Mouse (Mus musculus): ENCODE results near the gene Tenm2. TPM values are rescaled to one million over a fixed set of nuclear protein-coding genes. Genes with fewer than 3 reads are reported as not detected.

The Tenm2 gene
- polyA plus RNA-seq, 1 experiment from 2014 or later = 5.1 TPM

DNA sequence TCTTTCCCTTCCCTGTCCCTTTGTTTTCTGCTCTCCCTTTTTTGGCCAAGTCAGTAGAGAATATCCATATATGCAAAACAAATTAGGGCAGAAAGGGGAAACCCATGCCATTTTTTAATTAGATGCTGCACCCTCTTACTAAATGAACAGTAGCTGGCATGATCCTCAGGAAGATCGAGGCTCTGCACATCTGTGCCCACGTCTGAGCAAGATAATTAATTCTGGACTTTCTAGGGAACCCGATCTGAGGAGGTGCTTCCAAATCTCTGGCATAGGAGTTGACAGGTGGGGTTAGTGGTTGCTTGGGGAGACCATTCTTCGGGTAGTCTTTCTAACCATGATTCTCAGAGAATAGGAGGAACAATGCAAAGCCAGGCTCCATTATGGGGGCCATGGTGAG is 1182.3 kb downstream of the Tenm2 start:
- Histone ChIP-seq H3K4me1 (peaks cover 4% of the 10 kb centered on the region), H3K27me3 (peaks cover 11% of the 10 kb centered on the region; the same call in 1 of the 2 replicates), H3K9me3 (no peaks in the 10 kb centered on the region), H3K36me3 (no peaks in the 10 kb centered on the region), H3K9ac (no peak overlapping the region), H3K27ac (no peak overlapping the region), H3K4me2 (no peak overlapping the region), H3K4me3 (no peak overlapping the region)
- 64% methylated on average over 4 of the region's 4 CpGs for WGBS
- ATAC-seq (ENCODE audit: insufficient number of reproducible peaks, insufficient read depth, low FRiP score, low TSS enrichment, low read depth) = no peak

DNA sequence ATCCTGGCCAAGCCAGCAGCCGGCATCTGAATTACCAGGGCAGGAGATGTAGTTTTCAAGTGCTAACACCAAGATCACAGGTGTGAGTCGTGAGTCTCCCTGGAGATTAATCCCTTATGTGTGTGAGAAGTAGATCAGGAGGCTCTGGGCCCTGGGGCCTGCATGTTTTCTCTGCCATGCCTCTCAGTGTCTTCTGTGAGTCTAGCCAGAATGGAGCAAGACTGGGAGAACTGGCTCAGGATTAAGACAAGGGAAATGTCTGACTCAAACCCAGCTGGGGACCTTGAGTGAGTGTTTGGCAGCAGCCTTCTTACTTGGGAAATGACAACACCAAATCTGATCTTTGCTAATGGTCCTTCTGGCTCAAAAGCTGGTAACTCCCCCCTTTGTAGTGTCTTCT is 1183.2 kb downstream of the Tenm2 start:
- Histone ChIP-seq H3K4me2 (no peak overlapping the region), H3K27me3 (peaks cover 11% of the 10 kb centered on the region; the same call in 1 of the 2 replicates), H3K36me3 (no peaks in the 10 kb centered on the region), H3K9ac (no peak overlapping the region), H3K27ac (no peak overlapping the region), H3K4me3 (no peak overlapping the region), H3K4me1 (peaks cover 4% of the 10 kb centered on the region), H3K9me3 (no peaks in the 10 kb centered on the region)
- 51% methylated on average over 2 of the region's 2 CpGs for WGBS
- ATAC-seq (ENCODE audit: insufficient number of reproducible peaks, insufficient read depth, low FRiP score, low TSS enrichment, low read depth) = no peak

DNA sequence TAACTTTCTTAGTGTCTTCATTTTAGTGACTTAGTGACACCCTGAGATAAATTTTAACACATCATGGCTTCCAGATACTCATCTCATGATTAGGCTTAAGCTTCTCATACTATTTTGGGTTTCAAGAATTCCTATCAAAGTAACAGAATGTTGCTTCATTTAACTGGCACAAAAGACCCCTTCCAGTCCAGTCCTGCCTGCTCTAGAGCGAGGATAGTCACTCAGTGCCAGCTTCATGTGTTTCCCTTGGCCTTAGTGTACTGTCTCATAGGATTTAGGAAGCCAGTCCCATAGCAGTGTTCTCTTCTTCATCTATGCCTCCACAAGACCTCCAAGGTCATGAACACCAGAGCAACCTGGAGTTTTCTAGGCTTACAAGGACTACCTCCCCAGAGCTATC is 1183.7 kb downstream of the Tenm2 start:
- H3K36me3 ChIP-seq = peaks cover 2% of the 10 kb centered on the region; the same call in 1 of the 2 replicates
- peaks cover 4% of the 10 kb centered on the region for H3K4me1 ChIP-seq
- no peaks in the 10 kb centered on the region for H3K9me3 ChIP-seq
- H3K4me3 ChIP-seq = no peak overlapping the region
- H3K4me2 ChIP-seq = no peak overlapping the region
- H3K27me3 ChIP-seq = peaks cover 11% of the 10 kb centered on the region; the same call in 1 of the 2 replicates
- no peak overlapping the region for H3K9ac ChIP-seq
- no peak overlapping the region for H3K27ac ChIP-seq
- ATAC-seq (ENCODE audit: insufficient number of reproducible peaks, insufficient read depth, low FRiP score, low TSS enrichment, low read depth) = no peak
- 83% methylated on average over 1 of the region's 1 CpGs for WGBS

DNA sequence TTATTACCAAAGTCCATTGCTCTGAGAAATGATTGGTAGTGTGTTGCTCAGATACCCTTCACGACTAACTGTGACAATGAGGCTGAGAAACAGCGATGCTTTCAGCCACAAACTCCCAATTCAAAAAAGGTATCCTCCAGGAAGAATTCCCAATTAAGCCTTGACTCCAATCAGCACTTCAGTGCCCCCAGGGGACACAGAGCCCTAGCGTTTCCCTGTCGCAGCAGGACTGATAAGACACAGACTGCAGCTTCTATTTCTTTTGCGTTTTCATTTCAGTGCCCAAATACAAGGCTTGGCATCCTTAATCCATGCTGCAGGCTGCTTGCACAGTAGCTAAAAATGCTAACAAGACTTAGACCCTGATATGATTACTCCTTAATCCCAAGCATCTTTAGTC is 1186.2 kb downstream of the Tenm2 start:
- Histone ChIP-seq H3K4me2 (no peak overlapping the region), H3K9ac (no peak overlapping the region), H3K9me3 (no peaks in the 10 kb centered on the region), H3K27me3 (peaks cover 14% of the 10 kb centered on the region; the same call in 1 of the 2 replicates), H3K4me3 (no peak overlapping the region), H3K4me1 (no peaks in the 10 kb centered on the region), H3K27ac (no peak overlapping the region), H3K36me3 (peaks cover 5% of the 10 kb centered on the region; the same call in 1 of the 2 replicates)
- 7% methylated on average over 5 of the region's 5 CpGs for WGBS
- no peak for ATAC-seq (ENCODE audit: insufficient number of reproducible peaks, insufficient read depth, low FRiP score, low TSS enrichment, low read depth)

DNA sequence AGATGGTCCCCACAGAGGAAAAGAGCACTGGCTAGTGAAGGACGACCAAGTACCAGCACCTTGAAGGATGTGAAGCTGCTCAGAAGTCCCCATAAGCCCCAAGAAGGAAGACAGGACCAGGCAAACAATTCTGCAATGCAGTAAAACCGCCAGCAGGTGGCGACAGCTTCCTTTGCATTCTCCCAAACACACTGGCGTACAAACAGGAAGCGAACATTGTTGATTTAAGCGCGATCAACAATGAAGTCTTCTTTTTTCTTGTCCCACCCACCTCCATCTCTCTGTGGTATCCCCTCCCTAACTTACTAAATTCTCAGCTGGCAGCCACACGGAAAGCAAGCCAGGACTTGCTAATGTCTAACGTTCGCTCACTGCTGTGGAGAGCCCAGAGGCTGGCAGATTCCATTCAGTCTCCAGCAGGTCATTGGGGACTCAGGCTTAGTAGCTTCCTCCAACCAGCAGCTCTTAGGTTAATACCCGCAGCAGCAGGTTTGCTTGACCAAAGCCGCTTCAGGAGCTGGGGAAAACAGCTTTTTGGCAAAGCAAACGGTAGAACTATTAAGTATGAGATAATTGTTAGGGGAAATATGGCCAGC is 1190.0 kb downstream of the Tenm2 start:
- H3K4me3 ChIP-seq = peak overlapping the region; percentile 45
- H3K36me3 ChIP-seq = peaks cover 5% of the 10 kb centered on the region; the same call in 1 of the 2 replicates
- WGBS = 3% methylated on average over 13 of the region's 13 CpGs
- peaks cover 26% of the 10 kb centered on the region; the same call in 1 of the 2 replicates for H3K27me3 ChIP-seq
- peak; percentile 24; the same call in 1 of the 2 replicates for ATAC-seq (ENCODE audit: insufficient number of reproducible peaks, insufficient read depth, low FRiP score, low TSS enrichment, low read depth)
- H3K4me1 ChIP-seq = no peaks in the 10 kb centered on the region
- peak overlapping the region; percentile 56 for H3K4me2 ChIP-seq
- H3K9ac ChIP-seq = peak overlapping the region; percentile 62
- H3K27ac ChIP-seq = no peak overlapping the region
- no peaks in the 10 kb centered on the region for H3K9me3 ChIP-seq

DNA sequence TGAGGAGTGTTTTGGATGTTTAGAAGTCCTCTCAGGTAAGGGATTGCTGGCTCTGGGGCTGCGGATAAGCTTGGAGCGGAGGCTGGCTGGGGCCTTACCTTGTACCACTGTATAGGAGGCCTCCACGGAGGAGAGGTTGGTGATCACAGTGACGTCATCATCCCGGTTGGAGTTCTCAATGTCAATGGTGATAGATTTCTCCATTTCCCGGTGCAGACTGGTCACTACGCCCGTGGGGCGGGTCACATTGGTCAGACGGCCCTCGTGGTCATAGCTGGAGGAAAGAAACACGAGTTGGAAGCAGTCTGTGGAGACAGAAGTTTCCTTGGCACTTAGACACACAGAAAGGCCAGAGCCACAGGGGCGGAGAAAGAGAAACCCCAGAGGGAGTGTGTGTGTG is 1194.4 kb downstream of the Tenm2 start:
- Histone ChIP-seq H3K27ac (no peak overlapping the region), H3K4me3 (no peak overlapping the region), H3K36me3 (no peaks in the 10 kb centered on the region), H3K27me3 (peaks cover 22% of the 10 kb centered on the region; the same call in 1 of the 2 replicates), H3K4me2 (no peak overlapping the region), H3K9ac (no peak overlapping the region), H3K9me3 (no peaks in the 10 kb centered on the region), H3K4me1 (peaks cover 13% of the 10 kb centered on the region)
- WGBS = 82% methylated on average over 13 of the region's 13 CpGs
- no peak for ATAC-seq (ENCODE audit: insufficient number of reproducible peaks, insufficient read depth, low FRiP score, low TSS enrichment, low read depth)

DNA sequence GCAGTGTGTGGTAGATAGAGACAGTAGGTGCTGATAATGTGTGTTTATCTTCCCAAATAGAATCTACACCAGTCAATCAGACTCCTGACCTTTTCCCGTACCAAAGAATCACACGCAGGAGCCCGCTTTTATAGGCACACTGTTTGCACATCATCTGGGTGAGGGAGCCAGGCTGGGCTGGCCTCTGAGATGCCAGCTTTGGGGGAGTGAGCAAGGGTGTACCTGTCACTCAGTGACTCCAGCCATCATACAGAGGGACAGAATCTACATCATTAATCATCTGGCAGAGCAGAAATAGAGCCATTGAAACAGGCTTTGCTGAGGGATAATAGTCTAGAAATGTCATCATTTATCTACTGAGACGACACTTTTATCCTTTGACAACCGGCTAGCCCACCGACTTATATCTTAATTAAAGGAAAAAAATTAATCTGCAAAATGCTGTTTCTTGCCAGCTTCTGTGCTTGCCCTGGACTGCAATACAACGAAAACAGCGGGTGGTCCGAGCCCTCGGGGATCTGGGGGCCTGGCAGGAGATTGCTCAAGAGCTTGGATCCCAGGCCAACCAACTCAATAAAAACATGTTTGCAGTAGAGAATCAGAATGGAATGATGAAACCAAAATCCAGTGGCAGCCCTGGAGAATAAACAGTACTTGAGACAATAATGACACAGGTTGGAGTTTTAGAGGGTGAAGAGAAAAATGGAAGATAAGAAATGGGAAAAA is 1195.1 kb downstream of the Tenm2 start:
- no peak overlapping the region for H3K9ac ChIP-seq
- no peak overlapping the region for H3K4me2 ChIP-seq
- H3K4me3 ChIP-seq = no peak overlapping the region
- no peak for ATAC-seq (ENCODE audit: insufficient number of reproducible peaks, insufficient read depth, low FRiP score, low TSS enrichment, low read depth)
- H3K4me1 ChIP-seq = peaks cover 19% of the 10 kb centered on the region
- no peaks in the 10 kb centered on the region for H3K36me3 ChIP-seq
- 72% methylated on average over 10 of the region's 10 CpGs for WGBS
- no peaks in the 10 kb centered on the region for H3K9me3 ChIP-seq
- H3K27me3 ChIP-seq = peaks cover 22% of the 10 kb centered on the region; the same call in 1 of the 2 replicates
- no peak overlapping the region for H3K27ac ChIP-seq

DNA sequence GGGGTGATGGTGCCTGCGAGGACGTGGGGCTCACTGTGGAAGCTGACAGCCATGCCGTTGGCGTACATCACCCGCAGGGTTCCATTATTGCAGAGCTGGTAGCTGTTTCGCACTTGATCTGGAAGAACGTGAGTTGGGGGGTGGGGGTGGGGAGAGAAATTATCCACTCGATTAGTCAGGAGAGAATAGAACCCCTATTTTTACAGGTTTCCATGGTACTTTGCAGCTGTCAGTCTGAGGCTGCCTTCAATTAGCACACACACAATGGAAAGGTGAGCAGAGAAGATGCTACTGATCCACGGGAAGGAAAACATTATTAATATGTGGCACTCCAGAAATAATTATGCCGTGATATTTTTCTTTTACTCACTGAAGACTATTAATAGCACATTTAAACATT is 1195.9 kb downstream of the Tenm2 start:
- H3K27me3 ChIP-seq = peaks cover 21% of the 10 kb centered on the region; the same call in 1 of the 2 replicates
- H3K9me3 ChIP-seq = no peaks in the 10 kb centered on the region
- no peak overlapping the region for H3K4me2 ChIP-seq
- H3K4me3 ChIP-seq = no peak overlapping the region
- no peak overlapping the region for H3K9ac ChIP-seq
- H3K4me1 ChIP-seq = peaks cover 19% of the 10 kb centered on the region
- ATAC-seq (ENCODE audit: insufficient number of reproducible peaks, insufficient read depth, low FRiP score, low TSS enrichment, low read depth) = no peak
- WGBS = 81% methylated on average over 10 of the region's 10 CpGs
- H3K27ac ChIP-seq = no peak overlapping the region
- H3K36me3 ChIP-seq = no peaks in the 10 kb centered on the region

DNA sequence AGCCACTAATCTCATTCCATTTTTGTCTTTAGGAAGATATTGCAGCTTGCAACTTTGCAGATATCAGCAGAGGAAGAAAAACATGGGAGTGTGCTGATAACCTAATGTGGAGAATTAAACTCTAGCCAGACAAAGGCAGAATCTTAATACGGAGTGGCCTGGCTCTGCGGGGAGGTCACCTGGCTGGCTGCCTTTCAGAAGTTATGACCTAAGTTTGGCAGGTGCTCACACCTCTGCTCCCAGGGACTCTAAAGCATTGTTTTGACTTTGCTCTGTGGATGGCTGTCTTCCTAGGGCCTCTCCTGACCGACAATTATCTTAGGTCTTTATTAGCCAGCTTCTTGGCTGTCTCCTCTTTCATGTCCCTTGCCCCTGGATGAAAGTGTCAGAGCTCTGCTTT is 1197.4 kb downstream of the Tenm2 start:
- Histone ChIP-seq H3K9me3 (no peaks in the 10 kb centered on the region), H3K36me3 (no peaks in the 10 kb centered on the region), H3K4me1 (peaks cover 19% of the 10 kb centered on the region), H3K4me2 (no peak overlapping the region), H3K4me3 (no peak overlapping the region), H3K27ac (no peak overlapping the region), H3K9ac (no peak overlapping the region), H3K27me3 (peaks cover 9% of the 10 kb centered on the region; the same call in 1 of the 2 replicates)
- ATAC-seq (ENCODE audit: insufficient number of reproducible peaks, insufficient read depth, low FRiP score, low TSS enrichment, low read depth) = no peak
- WGBS = 59% methylated on average over 3 of the region's 3 CpGs

DNA sequence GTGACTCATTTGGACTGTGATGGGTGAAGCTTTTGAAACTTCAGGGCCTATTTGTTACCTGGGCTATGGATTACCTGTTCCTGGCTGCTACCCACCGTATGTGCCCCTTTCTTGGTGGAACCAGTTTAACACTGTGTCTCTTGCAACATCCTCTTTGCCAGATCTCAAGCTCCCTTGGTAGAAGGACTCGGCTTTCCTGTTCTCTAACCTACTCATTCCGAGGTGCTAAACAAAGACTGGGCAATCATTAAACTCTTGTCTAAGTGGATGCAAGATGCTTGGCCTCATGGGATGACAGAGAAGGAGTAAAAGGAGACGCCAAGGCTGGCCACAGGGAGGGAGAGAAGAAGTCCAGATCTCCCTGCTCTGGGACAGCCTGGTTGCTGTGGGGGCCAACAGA is 1198.5 kb downstream of the Tenm2 start:
- no peak for ATAC-seq (ENCODE audit: insufficient number of reproducible peaks, insufficient read depth, low FRiP score, low TSS enrichment, low read depth)
- peaks cover 8% of the 10 kb centered on the region for H3K27me3 ChIP-seq
- H3K4me3 ChIP-seq = no peak overlapping the region
- H3K9ac ChIP-seq = no peak overlapping the region
- no peak overlapping the region for H3K27ac ChIP-seq
- peaks cover 19% of the 10 kb centered on the region for H3K4me1 ChIP-seq
- no peak overlapping the region for H3K4me2 ChIP-seq
- no peaks in the 10 kb centered on the region for H3K36me3 ChIP-seq
- no peaks in the 10 kb centered on the region for H3K9me3 ChIP-seq
- WGBS = 73% methylated on average over 4 of the region's 4 CpGs

DNA sequence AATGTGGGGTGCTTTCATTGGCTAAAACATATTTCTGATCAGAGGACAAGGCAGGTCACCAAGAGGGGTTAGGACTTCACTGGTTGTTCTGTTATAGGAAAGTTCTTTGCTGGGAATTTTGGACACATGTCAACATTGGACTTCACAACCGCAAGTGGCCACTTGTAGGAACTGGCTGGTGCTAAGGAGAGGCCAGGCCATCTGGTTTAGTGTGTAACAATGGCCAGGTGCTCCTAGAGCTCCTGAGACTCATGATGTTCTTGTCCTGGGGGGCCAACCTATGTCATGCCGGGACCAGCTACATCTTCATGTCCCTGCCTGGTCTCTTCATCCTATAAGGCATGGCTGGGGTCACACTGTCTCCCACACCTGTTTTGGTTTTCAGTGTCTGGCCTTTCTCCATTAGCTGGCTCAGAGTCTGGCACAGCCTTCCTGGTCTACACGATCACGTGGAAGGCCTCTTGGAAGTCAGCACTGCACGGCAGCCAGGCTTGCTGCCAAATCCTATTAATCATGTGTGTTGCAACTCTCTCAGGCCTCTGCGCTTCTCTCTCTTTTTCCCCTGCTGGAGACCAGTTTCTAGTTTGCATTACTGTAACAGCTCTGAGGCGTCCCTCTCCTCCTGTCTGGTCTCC is 1199.6 kb downstream of the Tenm2 start:
- H3K27me3 ChIP-seq = peaks cover 5% of the 10 kb centered on the region
- H3K9ac ChIP-seq = no peak overlapping the region
- ATAC-seq (ENCODE audit: insufficient number of reproducible peaks, insufficient read depth, low FRiP score, low TSS enrichment, low read depth) = peak; percentile 65
- 36% methylated on average over 7 of the region's 7 CpGs for WGBS
- no peaks in the 10 kb centered on the region for H3K9me3 ChIP-seq
- H3K4me2 ChIP-seq = no peak overlapping the region
- H3K36me3 ChIP-seq = no peaks in the 10 kb centered on the region
- peaks cover 27% of the 10 kb centered on the region for H3K4me1 ChIP-seq
- peak overlapping the region; percentile 30; the same call in 1 of the 2 replicates for H3K27ac ChIP-seq
- no peak overlapping the region for H3K4me3 ChIP-seq
